Mouse (Mus musculus): ENCODE measurements around the gene Dnah7c.

DNA sequence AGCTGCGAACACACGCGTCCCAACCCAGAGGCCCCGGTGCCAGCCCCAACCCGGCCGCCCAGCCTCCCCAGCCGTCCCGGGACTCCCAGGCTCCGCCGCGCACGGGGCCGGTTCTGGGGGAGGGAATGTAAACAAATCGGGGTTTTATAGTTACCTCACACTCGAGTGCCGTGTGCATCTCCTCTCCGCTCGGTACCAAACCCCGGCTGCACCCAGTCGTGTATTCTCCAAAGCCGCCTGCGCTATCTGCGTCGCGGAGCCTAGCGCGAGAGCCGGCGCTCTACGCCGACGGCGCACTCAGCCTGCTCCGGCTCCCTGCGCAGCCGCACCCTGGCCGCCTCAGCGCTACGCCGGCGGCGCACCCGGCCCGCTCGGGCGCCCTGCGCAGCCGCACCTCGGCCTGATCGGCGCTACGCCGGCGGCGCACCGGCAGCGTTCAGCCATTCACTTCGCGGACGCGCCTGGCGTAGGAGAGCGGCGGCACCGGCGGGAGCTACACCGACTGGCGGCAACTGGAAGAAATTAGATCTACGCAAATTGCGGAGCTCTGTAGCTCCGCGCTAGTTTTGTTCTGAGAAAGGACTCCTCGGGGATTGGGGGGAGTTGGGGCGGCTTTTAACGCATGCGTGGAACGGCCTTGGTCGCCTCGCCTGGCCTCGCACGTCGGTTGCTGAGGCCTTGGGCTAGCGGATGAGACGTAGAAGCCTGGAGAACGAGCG lies 428.1 kb downstream of the Dnah7c start:
- TF ChIP-seq CTCF (IDR thresholded peaks at IDR 0.05; ENCODE audit: low read depth, low read length) (no peak), GATA1 (IDR thresholded peaks at IDR 0.05; ENCODE audit: borderline replicate concordance, low read length) (no peak), TAL1 (conservative IDR thresholded peaks at IDR 0.05; ENCODE audit: low read depth, low read length) (no peak)
